Comparison of ENCODE assay signal across 9 mouse cellular contexts in the genomic region with DNA sequence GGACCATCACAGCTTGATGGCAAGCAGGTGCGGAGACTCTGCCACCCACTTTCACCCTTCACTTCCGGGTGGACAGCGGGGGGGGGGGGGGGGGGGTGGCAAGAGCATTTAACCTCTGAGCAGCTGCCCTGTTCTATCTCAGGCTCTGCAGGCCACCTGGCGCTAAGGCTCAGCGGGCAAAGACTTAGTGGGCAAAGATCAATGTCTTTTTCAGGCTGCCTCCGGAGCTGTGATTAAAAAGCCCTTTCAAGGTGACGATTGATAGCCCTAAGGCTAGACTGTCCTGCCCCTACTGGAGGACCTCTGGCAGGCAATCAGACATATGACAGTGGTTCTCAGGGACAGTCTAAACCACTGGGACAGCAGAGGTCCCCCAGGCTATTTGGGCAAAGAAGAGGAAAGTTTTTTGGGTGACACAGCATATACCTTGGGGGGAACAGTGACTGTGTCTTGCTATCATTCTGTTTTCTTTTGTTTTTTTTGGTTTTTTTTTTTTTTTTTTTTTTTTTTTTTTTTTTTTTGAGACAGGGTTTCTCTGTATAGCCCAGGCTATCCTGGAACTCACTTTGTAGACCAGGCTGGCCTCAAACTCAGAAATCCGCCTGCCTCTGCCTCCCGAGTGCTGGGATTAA. TPM values are rescaled to one million over a fixed set of nuclear protein-coding genes. Genes with fewer than 3 reads are reported as not detected.
DNase-seq lines count a peak whose midpoint lies in the region; ATAC-seq and TF ChIP-seq lines count a peak whose summit lies in the region.
"Had no signal": no experiment of that assay in that cellular context is flagged by ENCODE, and none has a peak within 500 bp of the region (broad histone marks: within the 10 kb centered on the region; RNA-seq: fewer than 3 reads in every experiment).

No protein-coding gene starts in this region.

- peak overlapping the region; percentile 88 for H3K27ac ChIP-seq in forebrain, postnatal 0 days (ENCODE audit: low read depth, low read length)
- H3K27ac ChIP-seq in liver, postnatal 0 days (ENCODE audit: low read depth): no peak overlapping the region
- H3K27ac ChIP-seq: lung, embryonic 15.5 days had no signal

- ATAC-seq in forebrain, postnatal 0 days: no peak
- peak; percentile 63 for ATAC-seq in liver, postnatal 0 days
- ATAC-seq in granulocyte monocyte progenitor cell, adult 5-6 weeks (replicated peaks; ENCODE audit: poor library complexity, severe bottlenecking): no peak

- no peak for TF ChIP-seq EP300 in liver, postnatal 0 days (IDR thresholded peaks at IDR 0.05; ENCODE audit: low read depth)

- WGBS in forebrain, postnatal 0 days: 26% methylated on average over 8 of the region's 9 CpGs
- 41% methylated on average over 9 of the region's 9 CpGs for WGBS in liver, postnatal 0 days (ENCODE audit: insufficient replicate concordance)

- DNase-seq in retina, postnatal 1 day: peak; percentile 55
- no peak for DNase-seq in retina, embryonic 14.5 days (ENCODE audit: low spot score)
- DNase-seq in forebrain, postnatal 0 days: no peak
- peak; percentile 28 for DNase-seq in liver, postnatal 0 days
- DNase-seq in cerebellum, adult 11 months: no peak
- DNase-seq in right cerebral cortex, adult 2 months (ENCODE audit: low spot score in 2 of 2): no peak
- DNase-seq in gastrocnemius, postnatal 14 days: no peak

- no peaks in the 10 kb centered on the region for H3K9me3 ChIP-seq in forebrain, postnatal 0 days (ENCODE audit: low read length)
- no peaks in the 10 kb centered on the region for H3K9me3 ChIP-seq in liver, postnatal 0 days (ENCODE audit: low read length)
- H3K9me3 ChIP-seq: lung, embryonic 15.5 days had no signal

- peak overlapping the region; percentile 39 for H3K9ac ChIP-seq in forebrain, postnatal 0 days
- H3K9ac ChIP-seq in liver, postnatal 0 days (replicated peaks): no peak overlapping the region
- H3K9ac ChIP-seq: lung, embryonic 15.5 days had no signal

- H3K27me3 ChIP-seq in forebrain, postnatal 0 days (ENCODE audit: insufficient read depth, low read length): no peaks in the 10 kb centered on the region
- H3K27me3 ChIP-seq in liver, postnatal 0 days (ENCODE audit: insufficient read depth, low read length): no peaks in the 10 kb centered on the region
- H3K27me3 ChIP-seq: lung, embryonic 15.5 days had no signal

- H3K36me3 ChIP-seq in forebrain, postnatal 0 days (ENCODE audit: insufficient read depth): no peaks in the 10 kb centered on the region
- H3K36me3 ChIP-seq in liver, postnatal 0 days (replicated peaks; ENCODE audit: insufficient read depth, low read length): no peaks in the 10 kb centered on the region
- H3K36me3 ChIP-seq: lung, embryonic 15.5 days had no signal

- H3K4me1 ChIP-seq in forebrain, postnatal 0 days (ENCODE audit: insufficient read depth): peaks cover 24% of the 10 kb centered on the region
- no peaks in the 10 kb centered on the region for H3K4me1 ChIP-seq in liver, postnatal 0 days (ENCODE audit: insufficient read depth)
- H3K4me1 ChIP-seq: lung, embryonic 15.5 days had no signal

- H3K4me2 ChIP-seq in forebrain, postnatal 0 days (ENCODE audit: low read depth): peak overlapping the region; percentile 30
- peak overlapping the region; percentile 58 for H3K4me2 ChIP-seq in liver, postnatal 0 days (ENCODE audit: low read depth, low read length)
- H3K4me2 ChIP-seq: lung, embryonic 15.5 days had no signal

- intact Hi-C loops in gastrocnemius, postnatal 14 days (cut with DNase I; ENCODE audit: low total_unique reads): no loop called here

- TF ChIP-seq CTCF in forebrain, postnatal 0 days (IDR thresholded peaks at IDR 0.05; ENCODE audit: low read depth): no peak
- TF ChIP-seq CTCF in liver, postnatal 0 days (IDR thresholded peaks at IDR 0.05; ENCODE audit: low read depth): peak; percentile 25

- no peak overlapping the region for H3K4me3 ChIP-seq in forebrain, postnatal 0 days (ENCODE audit: low read depth, low read length)
- 0 out of 2 replicates have a peak overlapping the region, but pooled peaks have one; percentile 8 for H3K4me3 ChIP-seq in liver, postnatal 0 days (ENCODE audit: low read depth, low read length)
- H3K4me3 ChIP-seq: lung, embryonic 15.5 days had no signal

RNA-seq across cellular contexts. Expression of a gene that starts 54.1 kb away (rescaled TPM):
- 81.3 and 82.9 TPM in 2 replicates for total RNA-seq in forebrain, postnatal 0 days (2014; rRNA removed)
- polyA plus RNA-seq in forebrain, postnatal 0 days (2015; fragmentation: Nextera tagmentation; extraction: Ambion mirVana): 62.1 and 65.1 TPM in 2 replicates
- polyA plus RNA-seq in liver, postnatal 0 days (2015; fragmentation: Nextera tagmentation; extraction: Ambion mirVana): 8.2 and 9.2 TPM in 2 replicates
- 10.8 and 13.3 TPM in 2 replicates for total RNA-seq in granulocyte monocyte progenitor cell, adult 5-6 weeks (2014; fragmentation: Nextera tagmentation)
- total RNA-seq in granulocyte monocyte progenitor cell, adult 5-6 weeks (2017): 9.8 and 12.8 TPM in 2 replicates
- 10 to 100 TPM; 58.1 to 58.7 TPM for total RNA-seq in gastrocnemius, postnatal 14 days (2021)

Comparison
In these comparisons a context has a peak if more than half of its experiments do, and no peak if none do; other contexts are left out.
1. DNase-seq: peak in retina, postnatal 1 day (single experiment) and liver, postnatal 0 days (single experiment); none in retina, embryonic 14.5 days (single experiment), forebrain, postnatal 0 days (single experiment), cerebellum, adult 11 months (single experiment), right cerebral cortex, adult 2 months (0 of 2) and gastrocnemius, postnatal 14 days (single experiment).